Mouse (Mus musculus): ENCODE results near the gene Cdc42. TPM values are rescaled to one million over a fixed set of nuclear protein-coding genes. Genes with fewer than 3 reads are reported as not detected.

The Cdc42 gene
- polyA plus RNA-seq (2015; fragmentation: Nextera tagmentation; extraction: Ambion mirVana) = 284 and 331 TPM in 2 replicates

GRCm38 (mm10) chr4:137357517-137358254 lies at the start of gene Cdc42:
Cdc42 (minus strand) TSS chr4:137357720.
- H3K4me1 ChIP-seq (replicated peaks) = peaks cover 52% of the 10 kb centered on the region
- peaks cover 9% of the 10 kb centered on the region; the same call in 1 of the 2 replicates for H3K27me3 ChIP-seq
- no peaks in the 10 kb centered on the region for H3K36me3 ChIP-seq
- ATAC-seq (ENCODE audit: low read depth) = peak; percentile 96
- peak within 1 kb of the TSS; percentile 96 for H3K27ac ChIP-seq
- under 1% methylated on average over 39 of the region's 44 CpGs for WGBS (ENCODE audit: insufficient replicate concordance)
- DNase-seq = peak; percentile 97
- H3K9ac ChIP-seq = peak within 1 kb of the TSS; percentile 99
- no peaks in the 10 kb centered on the region for H3K9me3 ChIP-seq (replicated peaks)
- H3K4me2 ChIP-seq = peak within 1 kb of the TSS; percentile 75
- H3K4me3 ChIP-seq (replicated peaks) = peak within 1 kb of the TSS; percentile 96

GRCm38 (mm10) chr4:137405571-137405970 lies 48.1 kb upstream of the Cdc42 start:
- no peaks in the 10 kb centered on the region for H3K27me3 ChIP-seq
- H3K36me3 ChIP-seq = no peaks in the 10 kb centered on the region
- ATAC-seq (ENCODE audit: low read depth) (no peak), DNase-seq (no peak)
- 70% methylated on average over 3 of the region's 3 CpGs for WGBS (ENCODE audit: insufficient replicate concordance)
- no peak overlapping the region for H3K4me2 ChIP-seq
- H3K4me1 ChIP-seq (replicated peaks) = no peaks in the 10 kb centered on the region
- no peaks in the 10 kb centered on the region for H3K9me3 ChIP-seq (replicated peaks)
- H3K27ac ChIP-seq = no peak overlapping the region
- H3K9ac ChIP-seq = no peak overlapping the region
- no peak overlapping the region for H3K4me3 ChIP-seq (replicated peaks)

GRCm38 (mm10) chr4:137396641-137397525 lies 39.4 kb upstream of the Cdc42 start:
- no peaks in the 10 kb centered on the region for H3K9me3 ChIP-seq (replicated peaks)
- H3K4me2 ChIP-seq = no peak overlapping the region
- no peak overlapping the region for H3K4me3 ChIP-seq (replicated peaks)
- H3K27me3 ChIP-seq = no peaks in the 10 kb centered on the region
- DNase-seq = no peak
- 69% methylated on average over 15 of the region's 15 CpGs for WGBS (ENCODE audit: insufficient replicate concordance)
- no peak overlapping the region for H3K9ac ChIP-seq
- H3K36me3 ChIP-seq = no peaks in the 10 kb centered on the region
- peaks cover 17% of the 10 kb centered on the region for H3K4me1 ChIP-seq (replicated peaks)
- no peak for ATAC-seq (ENCODE audit: low read depth)
- H3K27ac ChIP-seq = no peak overlapping the region

GRCm38 (mm10) chr4:137393378-137394135 lies 36.0 kb upstream of the Cdc42 start:
- 0 out of 2 replicates have a peak, but pooled peaks cover 5% of the 10 kb centered on the region for H3K36me3 ChIP-seq
- H3K27ac ChIP-seq = no peak overlapping the region
- peaks cover 30% of the 10 kb centered on the region for H3K4me1 ChIP-seq (replicated peaks)
- ATAC-seq (ENCODE audit: low read depth) (no peak), DNase-seq (no peak)
- H3K9ac ChIP-seq = no peak overlapping the region
- H3K9me3 ChIP-seq (replicated peaks) = no peaks in the 10 kb centered on the region
- H3K27me3 ChIP-seq = no peaks in the 10 kb centered on the region
- WGBS (ENCODE audit: insufficient replicate concordance) = 57% methylated on average over 9 of the region's 9 CpGs
- H3K4me3 ChIP-seq (replicated peaks) = no peak overlapping the region
- no peak overlapping the region for H3K4me2 ChIP-seq

GRCm38 (mm10) chr4:137392874-137393273 lies 35.4 kb upstream of the Cdc42 start:
- no peaks in the 10 kb centered on the region for H3K9me3 ChIP-seq (replicated peaks)
- no peak for DNase-seq
- H3K36me3 ChIP-seq = 0 out of 2 replicates have a peak, but pooled peaks cover 5% of the 10 kb centered on the region
- no peak overlapping the region for H3K4me2 ChIP-seq
- no peak overlapping the region for H3K27ac ChIP-seq
- WGBS (ENCODE audit: insufficient replicate concordance) = 78% methylated on average over 9 of the region's 9 CpGs
- H3K9ac ChIP-seq = no peak overlapping the region
- no peak for ATAC-seq (ENCODE audit: low read depth)
- H3K4me3 ChIP-seq (replicated peaks) = no peak overlapping the region
- H3K27me3 ChIP-seq = no peaks in the 10 kb centered on the region
- peaks cover 30% of the 10 kb centered on the region for H3K4me1 ChIP-seq (replicated peaks)

- DNase-seq (no peak), ATAC-seq (ENCODE audit: low read depth) (no peak)
- H3K27me3 ChIP-seq = no peaks in the 10 kb centered on the region
- no peak overlapping the region for H3K4me3 ChIP-seq (replicated peaks)
- H3K4me1 ChIP-seq (replicated peaks) = peaks cover 40% of the 10 kb centered on the region
- H3K36me3 ChIP-seq = 0 out of 2 replicates have a peak, but pooled peaks cover 5% of the 10 kb centered on the region
- WGBS (ENCODE audit: insufficient replicate concordance) = 79% methylated on average over 3 of the region's 3 CpGs
- no peaks in the 10 kb centered on the region for H3K9me3 ChIP-seq (replicated peaks)
- H3K27ac ChIP-seq = no peak overlapping the region
- no peak overlapping the region for H3K4me2 ChIP-seq
- no peak overlapping the region for H3K9ac ChIP-seq
Measured at GRCm38 (mm10) chr4:137391287-137391686, 33.8 kb upstream of the Cdc42 start.

GRCm38 (mm10) chr4:137390196-137390595 lies 32.7 kb upstream of the Cdc42 start:
- H3K4me2 ChIP-seq = no peak overlapping the region
- H3K4me1 ChIP-seq (replicated peaks) = peaks cover 40% of the 10 kb centered on the region
- no peak overlapping the region for H3K27ac ChIP-seq
- H3K27me3 ChIP-seq = no peaks in the 10 kb centered on the region
- H3K36me3 ChIP-seq = 0 out of 2 replicates have a peak, but pooled peaks cover 5% of the 10 kb centered on the region
- no peak overlapping the region for H3K9ac ChIP-seq
- WGBS (ENCODE audit: insufficient replicate concordance) = 80% methylated on average over 4 of the region's 4 CpGs
- H3K9me3 ChIP-seq (replicated peaks) = no peaks in the 10 kb centered on the region
- ATAC-seq (ENCODE audit: low read depth) (no peak), DNase-seq (no peak)
- no peak overlapping the region for H3K4me3 ChIP-seq (replicated peaks)

GRCm38 (mm10) chr4:137388983-137389382 lies 31.5 kb upstream of the Cdc42 start:
- ATAC-seq (ENCODE audit: low read depth) (no peak), DNase-seq (no peak)
- Histone ChIP-seq H3K4me3 (replicated peaks) (peak overlapping the region; percentile 77), H3K4me2 (peak overlapping the region; percentile 92), H3K4me1 (replicated peaks) (peaks cover 40% of the 10 kb centered on the region), H3K27ac (peak overlapping the region; percentile 97), H3K9me3 (replicated peaks) (no peaks in the 10 kb centered on the region), H3K27me3 (no peaks in the 10 kb centered on the region), H3K36me3 (0 out of 2 replicates have a peak, but pooled peaks cover 5% of the 10 kb centered on the region), H3K9ac (peak overlapping the region; percentile 87)
- WGBS (ENCODE audit: insufficient replicate concordance) = 37% methylated on average over 6 of the region's 6 CpGs

GRCm38 (mm10) chr4:137388059-137388794 lies 30.7 kb upstream of the Cdc42 start:
- under 1% methylated on average over 46 of the region's 46 CpGs for WGBS (ENCODE audit: insufficient replicate concordance)
- Histone ChIP-seq H3K9me3 (replicated peaks) (no peaks in the 10 kb centered on the region), H3K36me3 (0 out of 2 replicates have a peak, but pooled peaks cover 5% of the 10 kb centered on the region)

GRCm38 (mm10) chr4:137387482-137388058 lies 30.1 kb upstream of the Cdc42 start:
- WGBS (ENCODE audit: insufficient replicate concordance) = under 1% methylated on average over 20 of the region's 20 CpGs
- ATAC-seq (ENCODE audit: low read depth) (0 out of 2 replicates have a peak, but pooled peaks have one; percentile 19), DNase-seq (no peak)

More at GRCm38 (mm10) chr4:137388059-137388794, 30.7 kb upstream of the Cdc42 start:
- Histone ChIP-seq H3K9ac (peak overlapping the region; percentile 87), H3K27ac (peak overlapping the region; percentile 97), H3K4me3 (replicated peaks) (peak overlapping the region; percentile 77), H3K4me1 (replicated peaks) (peaks cover 35% of the 10 kb centered on the region), H3K4me2 (peak overlapping the region; percentile 92), H3K27me3 (no peaks in the 10 kb centered on the region)
- ATAC-seq (ENCODE audit: low read depth) (peak; percentile 93), DNase-seq (peak; percentile 82)

More at GRCm38 (mm10) chr4:137387482-137388058, 30.1 kb upstream of the Cdc42 start:
- Histone ChIP-seq H3K27ac (peak overlapping the region; percentile 97), H3K9ac (peak overlapping the region; percentile 87), H3K4me2 (peak overlapping the region; percentile 92), H3K27me3 (no peaks in the 10 kb centered on the region), H3K4me3 (replicated peaks) (peak overlapping the region; percentile 77), H3K4me1 (replicated peaks) (peaks cover 29% of the 10 kb centered on the region), H3K36me3 (0 out of 2 replicates have a peak, but pooled peaks cover 5% of the 10 kb centered on the region), H3K9me3 (replicated peaks) (no peaks in the 10 kb centered on the region)

Measured in liver, embryonic 13.5 days (tissue).